Mouse (Mus musculus): ENCODE measurements at regions not wholly inside any gene's neighbourhood (a gene's known extent, or its start where the extent isn't known, plus 50 kb on each side); places are given as distances from the start of the nearest gene placed in this dataset.

- no peak for DNase-seq
Observed at GRCm38 (mm10) chr14:54097026-54097425, 156.9 kb downstream of the Dad1 start.

GRCm38 (mm10) chr14:54092444-54092843 lies 161.5 kb downstream of the Dad1 start:
- DNase-seq: no peak

GRCm38 (mm10) chr14:54086660-54087059 lies 167.2 kb downstream of the Dad1 start:
- DNase-seq: no peak

GRCm38 (mm10) chr14:54074659-54075058 lies 179.2 kb downstream of the Dad1 start:
- DNase-seq: no peak

GRCm38 (mm10) chr14:54072283-54072912 lies 181.5 kb downstream of the Dad1 start:
- DNase-seq: peak; percentile 8 to 46

GRCm38 (mm10) chr14:54070240-54070639 lies 183.7 kb downstream of the Dad1 start:
- no peak for DNase-seq

GRCm38 (mm10) chr14:54068684-54069083 lies 185.2 kb downstream of the Dad1 start:
- DNase-seq: no peak

GRCm38 (mm10) chr14:54065466-54065865 lies 188.4 kb downstream of the Dad1 start:
- DNase-seq: no peak

- DNase-seq: peak; percentile 34 to 78
Observed at GRCm38 (mm10) chr14:54064541-54065402, 189.1 kb downstream of the Dad1 start.

GRCm38 (mm10) chr14:54061570-54061969 lies 192.3 kb downstream of the Dad1 start:
- no peak for DNase-seq

- peak; percentile 27 to 78 for DNase-seq
Observed at GRCm38 (mm10) chr14:54059776-54060175, 194.1 kb downstream of the Dad1 start.

- no peak for DNase-seq
Observed at GRCm38 (mm10) chr14:54059096-54059495, 194.8 kb downstream of the Dad1 start.

GRCm38 (mm10) chr14:54056691-54057090 lies 197.2 kb downstream of the Dad1 start:
- DNase-seq: no peak

GRCm38 (mm10) chr14:54055390-54055789 lies 198.5 kb downstream of the Dad1 start:
- DNase-seq: no peak

- DNase-seq: no peak
Observed at GRCm38 (mm10) chr14:54042286-54042685, 211.6 kb downstream of the Dad1 start.

- no peak for DNase-seq
Observed at GRCm38 (mm10) chr14:54040644-54041043, 213.3 kb downstream of the Dad1 start.

- DNase-seq: no peak
Observed at GRCm38 (mm10) chr14:54034516-54034915, 219.4 kb downstream of the Dad1 start.

- DNase-seq: peak; percentile 5 to 51
Observed at GRCm38 (mm10) chr14:54023552-54023951, 230.4 kb downstream of the Dad1 start.

- DNase-seq: no peak
Observed at GRCm38 (mm10) chr14:54021443-54021842, 232.5 kb downstream of the Dad1 start.

GRCm38 (mm10) chr14:54014628-54015027 lies 239.3 kb downstream of the Dad1 start:
- no peak for DNase-seq

- DNase-seq: no peak
Observed at GRCm38 (mm10) chr14:54002083-54002482, 251.8 kb downstream of the Dad1 start.

- no peak for DNase-seq
Observed at GRCm38 (mm10) chr14:54000527-54000926, 253.4 kb downstream of the Dad1 start.

- DNase-seq: no peak
Observed at GRCm38 (mm10) chr14:53993427-53993826, 260.5 kb downstream of the Dad1 start.

- no peak for DNase-seq
Observed at GRCm38 (mm10) chr14:53992712-53993286, 261.1 kb downstream of the Dad1 start.
